Mouse (Mus musculus): Measurements from ENCODE around the gene Mcrip1. TPM values are rescaled to one million over a fixed set of nuclear protein-coding genes. Genes with fewer than 3 reads are reported as not detected.

Mcrip1 gene
- polyA plus RNA-seq, 1 experiment = 4.1 TPM

DNA sequence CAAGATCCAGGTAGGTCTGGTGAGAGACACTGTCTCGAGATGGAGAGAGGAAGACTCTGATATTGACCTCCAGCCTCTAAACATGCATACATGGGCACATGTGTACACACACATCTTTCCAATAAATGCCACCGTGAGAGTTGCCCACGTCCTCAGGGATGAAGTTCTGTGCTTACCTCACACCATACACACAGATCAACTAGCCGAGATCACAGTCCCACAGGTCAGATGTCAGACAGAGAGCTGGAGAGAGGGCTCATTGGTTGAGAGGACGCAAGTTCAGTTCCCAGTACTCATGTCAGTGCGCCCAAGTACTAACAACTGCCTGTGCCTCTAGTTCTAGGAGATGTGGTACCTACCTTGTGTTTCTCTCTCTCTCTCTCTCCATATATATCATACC lies 48.5 kb downstream of the Mcrip1 start:
- TF ChIP-seq GATA1 (IDR thresholded peaks at IDR 0.05; ENCODE audit: low read length) (no peak), TAL1 (IDR thresholded peaks at IDR 0.05; ENCODE audit: low read length) (no peak)
- H3K4me1 ChIP-seq (ENCODE audit: control insufficient read depth) = peaks cover 3% of the 10 kb centered on the region; the same call in 1 of the 2 replicates
- no peak overlapping the region for H3K4me3 ChIP-seq (replicated peaks)
- H3K27me3 ChIP-seq (ENCODE audit: control insufficient read depth) = peaks cover 3% of the 10 kb centered on the region
- H3K36me3 ChIP-seq (ENCODE audit: control insufficient read depth) = peaks cover 33% of the 10 kb centered on the region
- H3K9me3 ChIP-seq (ENCODE audit: control insufficient read depth, low read length) = no peaks in the 10 kb centered on the region

GRCm38 (mm10) chr11:120500357-120500756 lies 49.2 kb downstream of the Mcrip1 start:
- TF ChIP-seq TAL1 (IDR thresholded peaks at IDR 0.05; ENCODE audit: low read length) (no peak), GATA1 (IDR thresholded peaks at IDR 0.05; ENCODE audit: low read length) (no peak)
- Histone ChIP-seq H3K4me1 (ENCODE audit: control insufficient read depth) (peaks cover 3% of the 10 kb centered on the region; the same call in 1 of the 2 replicates), H3K4me3 (replicated peaks) (no peak overlapping the region), H3K9me3 (ENCODE audit: control insufficient read depth, low read length) (no peaks in the 10 kb centered on the region), H3K36me3 (ENCODE audit: control insufficient read depth) (peaks cover 39% of the 10 kb centered on the region), H3K27me3 (ENCODE audit: control insufficient read depth) (peaks cover 3% of the 10 kb centered on the region)

DNA sequence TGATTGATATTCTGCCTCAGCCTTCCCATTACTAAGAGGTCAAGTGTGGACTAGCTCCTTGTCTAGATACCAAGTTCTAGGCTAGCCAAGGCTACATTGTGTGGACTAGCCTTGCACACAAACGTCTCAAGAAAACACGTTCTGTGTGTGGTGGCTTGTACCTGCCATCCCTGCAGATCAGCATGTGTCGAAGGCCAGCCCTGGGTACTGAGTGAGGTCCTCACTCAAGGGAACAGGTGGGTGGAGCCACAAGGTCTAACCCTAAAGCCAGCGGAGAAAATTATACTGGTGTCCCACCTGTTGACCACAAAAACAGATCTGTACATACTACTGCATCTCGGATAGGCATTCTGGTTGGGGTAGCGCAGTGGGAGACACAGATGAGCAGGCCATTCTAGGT lies 49.6 kb downstream of the Mcrip1 start:
- Histone ChIP-seq H3K36me3 (ENCODE audit: control insufficient read depth) (peaks cover 44% of the 10 kb centered on the region), H3K4me3 (replicated peaks) (no peak overlapping the region), H3K9me3 (ENCODE audit: control insufficient read depth, low read length) (no peaks in the 10 kb centered on the region), H3K4me1 (ENCODE audit: control insufficient read depth) (peaks cover 3% of the 10 kb centered on the region; the same call in 1 of the 2 replicates), H3K27me3 (ENCODE audit: control insufficient read depth) (peaks cover 3% of the 10 kb centered on the region)
- no peak for TF ChIP-seq GATA1 (IDR thresholded peaks at IDR 0.05; ENCODE audit: low read length)
- no peak for TF ChIP-seq TAL1 (IDR thresholded peaks at IDR 0.05; ENCODE audit: low read length)

DNA sequence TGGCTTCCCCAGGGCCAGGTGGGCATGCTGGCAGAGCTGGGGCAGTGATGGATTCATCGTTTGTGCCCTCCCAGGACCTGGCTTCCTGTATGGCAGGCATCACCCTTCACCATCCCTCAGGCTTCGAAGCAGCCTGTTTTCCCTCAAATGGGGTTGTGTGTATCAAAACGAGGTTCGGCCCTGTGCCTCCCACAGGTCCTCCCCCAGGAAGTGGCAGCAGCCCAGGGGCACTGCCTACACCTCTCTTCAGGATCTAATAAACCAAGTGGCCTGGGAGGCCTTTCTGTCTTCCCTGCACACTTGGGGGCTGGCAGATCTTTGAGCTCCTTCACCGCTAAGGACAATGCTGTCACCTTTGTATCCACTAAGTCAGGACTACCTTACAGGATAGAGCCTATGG lies 50.6 kb downstream of the Mcrip1 start:
- Histone ChIP-seq H3K27me3 (ENCODE audit: control insufficient read depth) (peaks cover 3% of the 10 kb centered on the region), H3K9me3 (ENCODE audit: control insufficient read depth, low read length) (no peaks in the 10 kb centered on the region), H3K4me3 (replicated peaks) (no peak overlapping the region), H3K36me3 (ENCODE audit: control insufficient read depth) (peaks cover 54% of the 10 kb centered on the region), H3K4me1 (ENCODE audit: control insufficient read depth) (peaks cover 6% of the 10 kb centered on the region; the same call in 1 of the 2 replicates)
- TF ChIP-seq GATA1 (IDR thresholded peaks at IDR 0.05; ENCODE audit: low read length) = no peak
- no peak for TF ChIP-seq TAL1 (IDR thresholded peaks at IDR 0.05; ENCODE audit: low read length)

DNA sequence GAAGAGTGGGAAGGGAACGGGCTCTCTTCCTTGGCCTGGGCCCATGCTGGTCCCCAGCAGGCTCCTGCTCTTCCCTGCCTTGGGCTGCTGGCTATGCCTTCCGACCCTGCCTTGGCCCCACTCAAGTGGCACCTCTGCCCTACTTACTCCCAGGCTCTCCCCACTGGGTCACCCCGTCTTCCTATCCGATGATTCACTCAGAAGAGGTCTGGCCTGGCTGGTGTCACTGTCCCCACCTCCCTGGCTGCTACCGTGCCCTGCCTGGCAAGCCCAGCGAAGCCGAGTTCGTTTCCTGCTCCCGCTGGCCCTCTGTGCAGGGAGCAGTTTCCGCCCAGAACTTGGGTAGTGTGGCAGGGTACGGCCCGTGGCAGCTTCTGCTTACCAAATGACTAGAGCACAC lies 51.3 kb downstream of the Mcrip1 start:
- peaks cover 57% of the 10 kb centered on the region for H3K36me3 ChIP-seq (ENCODE audit: control insufficient read depth)
- TF ChIP-seq GATA1 (IDR thresholded peaks at IDR 0.05; ENCODE audit: low read length) (no peak), TAL1 (IDR thresholded peaks at IDR 0.05; ENCODE audit: low read length) (no peak)

GRCm38 (mm10) chr11:120497436-120497835 lies 52.1 kb downstream of the Mcrip1 start:
- TF ChIP-seq TAL1 (IDR thresholded peaks at IDR 0.05; ENCODE audit: low read length) (no peak), GATA1 (IDR thresholded peaks at IDR 0.05; ENCODE audit: low read length) (no peak)
- Histone ChIP-seq H3K4me1 (ENCODE audit: control insufficient read depth) (peaks cover 20% of the 10 kb centered on the region), H3K36me3 (ENCODE audit: control insufficient read depth) (peaks cover 57% of the 10 kb centered on the region), H3K9me3 (ENCODE audit: control insufficient read depth, low read length) (no peaks in the 10 kb centered on the region), H3K4me3 (replicated peaks) (no peak overlapping the region), H3K27me3 (ENCODE audit: control insufficient read depth) (peaks cover 3% of the 10 kb centered on the region)

More for the DNA sequence above, 51.3 kb downstream of the Mcrip1 start:
- no peak overlapping the region for H3K4me3 ChIP-seq (replicated peaks)
- H3K9me3 ChIP-seq (ENCODE audit: control insufficient read depth, low read length) = no peaks in the 10 kb centered on the region
- peaks cover 3% of the 10 kb centered on the region for H3K27me3 ChIP-seq (ENCODE audit: control insufficient read depth)
- H3K4me1 ChIP-seq (ENCODE audit: control insufficient read depth) = peaks cover 12% of the 10 kb centered on the region

GRCm38 (mm10) chr11:120493911-120494310 lies 55.6 kb downstream of the Mcrip1 start:
- Histone ChIP-seq H3K36me3 (ENCODE audit: control insufficient read depth) (peaks cover 71% of the 10 kb centered on the region), H3K4me1 (ENCODE audit: control insufficient read depth) (peaks cover 52% of the 10 kb centered on the region), H3K4me3 (replicated peaks) (no peak overlapping the region), H3K9me3 (ENCODE audit: control insufficient read depth, low read length) (no peaks in the 10 kb centered on the region), H3K27me3 (ENCODE audit: control insufficient read depth) (no peaks in the 10 kb centered on the region)
- TF ChIP-seq TAL1 (IDR thresholded peaks at IDR 0.05; ENCODE audit: low read length) (no peak), GATA1 (IDR thresholded peaks at IDR 0.05; ENCODE audit: low read length) (no peak)

DNA sequence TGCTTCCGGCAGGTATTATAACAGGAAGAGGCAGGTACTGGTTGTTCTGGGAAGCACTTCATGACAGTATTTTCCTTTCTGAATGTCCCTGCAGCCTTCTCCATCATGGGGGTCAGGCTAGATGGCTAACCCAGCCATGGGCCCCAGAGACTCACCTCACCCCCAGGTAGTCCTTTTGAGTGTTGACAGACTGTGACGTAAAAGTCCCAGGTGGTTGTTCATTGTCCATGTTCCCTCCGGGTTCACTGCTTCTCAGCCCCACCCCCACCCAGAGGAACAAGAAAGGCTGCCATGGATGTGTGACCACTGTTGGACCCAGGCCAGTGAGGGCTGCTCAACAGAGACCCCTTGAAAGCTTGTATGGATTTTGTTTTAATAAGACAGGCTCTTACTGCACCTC lies 56.2 kb downstream of the Mcrip1 start:
- Histone ChIP-seq H3K9me3 (ENCODE audit: control insufficient read depth, low read length) (no peaks in the 10 kb centered on the region), H3K27me3 (ENCODE audit: control insufficient read depth) (no peaks in the 10 kb centered on the region), H3K36me3 (ENCODE audit: control insufficient read depth) (peaks cover 71% of the 10 kb centered on the region), H3K4me3 (replicated peaks) (peak overlapping the region; percentile 81), H3K4me1 (ENCODE audit: control insufficient read depth) (peaks cover 58% of the 10 kb centered on the region)
- TF ChIP-seq GATA1 (IDR thresholded peaks at IDR 0.05; ENCODE audit: low read length) = no peak
- TF ChIP-seq TAL1 (IDR thresholded peaks at IDR 0.05; ENCODE audit: low read length) = no peak

Other genes with a start within 250 kb of the Mcrip1 start
- gene Actg1, start 201.2 kb downstream of the Mcrip1 start, polyA plus RNA-seq (2012) = 9.0 TPM in 2 replicates
- not detected in 2 replicates for gene Fscn2, start 188.2 kb downstream of the Mcrip1 start, polyA plus RNA-seq (2012)
- 1.2 and 2.2 TPM in 2 replicates for gene Faap100, start 171.0 kb downstream of the Mcrip1 start, polyA plus RNA-seq (2012)
- gene Nploc4, start 112.0 kb downstream of the Mcrip1 start, polyA plus RNA-seq (2012) = 8.8 and 9.3 TPM in 2 replicates
- gene Tspan10, start 107.1 kb downstream of the Mcrip1 start, polyA plus RNA-seq (2012) = not detected in 2 replicates
- not detected in 2 replicates for gene Pde6g, start 96.2 kb downstream of the Mcrip1 start, polyA plus RNA-seq (2012)
- gene Oxld1, start 91.7 kb downstream of the Mcrip1 start, polyA plus RNA-seq (2012) = 0.41 and 0.65 TPM in 2 replicates
- 0.75 and 1.4 TPM in 2 replicates for gene Ccdc137, start 91.6 kb downstream of the Mcrip1 start, polyA plus RNA-seq (2012)
- 2.6 and 4.9 TPM in 2 replicates for gene Arl16, start 82.1 kb downstream of the Mcrip1 start, polyA plus RNA-seq (2012)
- 14.6 and 16.8 TPM in 2 replicates for gene Mrpl12, start 65.1 kb downstream of the Mcrip1 start, polyA plus RNA-seq (2012)
- 5.5 and 6.6 TPM in 2 replicates for gene Slc25a10, start 57.9 kb downstream of the Mcrip1 start, polyA plus RNA-seq (2012)
- 0.03 TPM in 1 of 2 replicates, not detected in the other for gene Gcgr, start 19.0 kb downstream of the Mcrip1 start, polyA plus RNA-seq (2012)
- 0.05 TPM in 1 of 2 replicates, not detected in the other for gene Ppp1r27, start 1.4 kb upstream of the Mcrip1 start, polyA plus RNA-seq (2012)
- 23.2 and 24.6 TPM in 2 replicates for gene P4hb, start 23.5 kb upstream of the Mcrip1 start, polyA plus RNA-seq (2012)
- gene Arhgdia, start 31.9 kb upstream of the Mcrip1 start, polyA plus RNA-seq (2012) = 52.3 and 59.5 TPM in 2 replicates
- gene Alyref, start 48.6 kb upstream of the Mcrip1 start, polyA plus RNA-seq (2012) = 56.7 and 59.1 TPM in 2 replicates
- 12.9 and 19.1 TPM in 2 replicates for gene Anapc11, start 48.7 kb upstream of the Mcrip1 start, polyA plus RNA-seq (2012)
- 0.46 TPM in 1 of 2 replicates, not detected in the other for gene Npb, start 58.8 kb upstream of the Mcrip1 start, polyA plus RNA-seq (2012)
- 9.6 and 12.2 TPM in 2 replicates for gene Pcyt2, start 68.2 kb upstream of the Mcrip1 start, polyA plus RNA-seq (2012)
- gene Sirt7, start 75.5 kb upstream of the Mcrip1 start, polyA plus RNA-seq (2012) = 19.3 and 22.9 TPM in 2 replicates
- 18.3 and 20.4 TPM in 2 replicates for gene Mafg, start 83.9 kb upstream of the Mcrip1 start, polyA plus RNA-seq (2012)
- gene Pycr1, start 94.0 kb upstream of the Mcrip1 start, polyA plus RNA-seq (2012) = 0.03 and 0.06 TPM in 2 replicates
- gene Myadml2, start 98.4 kb upstream of the Mcrip1 start, polyA plus RNA-seq (2012) = not detected in 2 replicates
- 0.02 TPM in 1 of 2 replicates, not detected in the other for gene Notum, start 111.4 kb upstream of the Mcrip1 start, polyA plus RNA-seq (2012)
- gene Aspscr1, start 123.2 kb upstream of the Mcrip1 start, polyA plus RNA-seq (2012) = 50.9 and 60.7 TPM in 2 replicates
- gene Cenpx, start 164.0 kb upstream of the Mcrip1 start, polyA plus RNA-seq (2012) = 5.2 and 14.7 TPM in 2 replicates
- 1.4 and 1.5 TPM in 2 replicates for gene Lrrc45, start 164.2 kb upstream of the Mcrip1 start, polyA plus RNA-seq (2012)
- 0.08 and 0.41 TPM in 2 replicates for gene Rac3, start 171.7 kb upstream of the Mcrip1 start, polyA plus RNA-seq (2012)
- 0.66 and 1.3 TPM in 2 replicates for gene Dcxr, start 177.6 kb upstream of the Mcrip1 start, polyA plus RNA-seq (2012)
- gene Cbr2, start 182.4 kb upstream of the Mcrip1 start, polyA plus RNA-seq (2012) = not detected in 2 replicates
- 20.5 and 21.4 TPM in 2 replicates for gene Hmga1b, start 213.1 kb upstream of the Mcrip1 start, polyA plus RNA-seq (2012)
- gene Rfng, start 234.5 kb upstream of the Mcrip1 start, polyA plus RNA-seq (2012) = 3.1 and 4.6 TPM in 2 replicates
- gene Gps1, start 234.5 kb upstream of the Mcrip1 start, polyA plus RNA-seq (2012) = 2.4 and 3.1 TPM in 2 replicates
- gene Dus1l, start 246.7 kb upstream of the Mcrip1 start, polyA plus RNA-seq (2012) = 14.2 and 21.1 TPM in 2 replicates

Data from erythroblast, embryonic 14.5 days (primary cell).